Mouse (Mus musculus) brain, adult 2 months (tissue): ENCODE measurements around the gene Erbb3.
"Not testable (repeated sequence)": the region's sequence is repeated elsewhere in the genome, so short reads cannot be mapped to it uniquely, and the experiment has no call there.

ENCODE experiments used
- DNase-seq: peaks from one replicate; pipeline ENCODE4 v3.0.0; 2011; ENCODE audit warnings: low read depth, low spot score

Gene Erbb3

GRCm38 (mm10) chr10:128556963-128557362 lies 32.5 kb downstream of the Erbb3 start:
- no peak for DNase-seq

GRCm38 (mm10) chr10:128556286-128556685 lies 33.2 kb downstream of the Erbb3 start:
- DNase-seq = no peak

GRCm38 (mm10) chr10:128555567-128555966 lies 33.9 kb downstream of the Erbb3 start:
- not testable (repeated sequence) for DNase-seq

GRCm38 (mm10) chr10:128550144-128550823 lies 39.2 kb downstream of the Erbb3 start:
- DNase-seq = not testable (repeated sequence)

GRCm38 (mm10) chr10:128549682-128550057 lies 39.8 kb downstream of the Erbb3 start:
- not testable (repeated sequence) for DNase-seq

GRCm38 (mm10) chr10:128548947-128549681 lies 40.3 kb downstream of the Erbb3 start, which contains the start of gene Rpl41:
TSS of gene Rpl41 (minus strand) at chr10:128549305.
- DNase-seq = peak; percentile 99

GRCm38 (mm10) chr10:128548051-128548791 lies 41.2 kb downstream of the Erbb3 start:
- DNase-seq = not testable (repeated sequence)

- DNase-seq = peak; percentile 100
Measured at GRCm38 (mm10) chr10:128547361-128548032, 42.0 kb downstream of the Erbb3 start, which contains the start of gene Zc3h10. TSS of gene Zc3h10 (minus strand) at chr10:128547774.

- no peak for DNase-seq
Measured at GRCm38 (mm10) chr10:128546787-128547186, 42.7 kb downstream of the Erbb3 start.

GRCm38 (mm10) chr10:128546361-128546760 lies 43.1 kb downstream of the Erbb3 start:
- DNase-seq = peak; percentile 73

- DNase-seq = no peak
Measured at GRCm38 (mm10) chr10:128545570-128545898, 43.9 kb downstream of the Erbb3 start.

- DNase-seq = no peak
Measured at GRCm38 (mm10) chr10:128544674-128545569, 44.5 kb downstream of the Erbb3 start.

GRCm38 (mm10) chr10:128544151-128544657 lies 45.2 kb downstream of the Erbb3 start:
- no peak for DNase-seq

GRCm38 (mm10) chr10:128543100-128543499 lies 46.4 kb downstream of the Erbb3 start:
- DNase-seq = peak; percentile 44

- no peak for DNase-seq
Measured at GRCm38 (mm10) chr10:128538340-128538870, 51.0 kb downstream of the Erbb3 start.

GRCm38 (mm10) chr10:128536266-128536940 lies 53.0 kb downstream of the Erbb3 start:
- peak; percentile 93 for DNase-seq

GRCm38 (mm10) chr10:128535624-128536265 lies 53.7 kb downstream of the Erbb3 start:
- DNase-seq = peak; percentile 17

- no peak for DNase-seq
Measured at GRCm38 (mm10) chr10:128535206-128535605, 54.2 kb downstream of the Erbb3 start.
